16 mouse cellular contexts compared by ENCODE assay signal in the genomic region with DNA sequence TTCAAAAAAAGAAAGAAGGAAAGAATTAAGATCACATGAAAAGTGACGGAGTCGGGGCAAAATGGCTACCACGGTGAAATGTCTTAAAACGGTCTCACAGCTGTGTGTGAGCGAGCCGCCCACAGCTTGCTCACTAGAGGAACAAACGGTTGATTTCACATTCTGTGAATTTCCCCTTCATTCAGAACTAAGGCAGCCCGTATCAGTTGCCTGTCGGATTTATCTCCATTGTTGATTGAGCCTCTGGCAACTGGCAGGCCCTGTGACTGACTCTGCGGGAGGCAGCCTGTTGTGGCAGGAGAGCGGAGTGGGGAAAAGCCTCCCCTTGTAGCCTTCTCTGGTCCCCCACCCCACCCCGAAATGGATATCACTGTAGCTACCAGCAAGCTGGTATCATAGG. TPM values are rescaled to one million over a fixed set of nuclear protein-coding genes. Genes with fewer than 3 reads are reported as not detected.
DNase-seq lines count a peak whose midpoint lies in the region; ATAC-seq and TF ChIP-seq lines count a peak whose summit lies in the region.
"Had no signal": no experiment of that assay in that cellular context is flagged by ENCODE, and none has a peak within 500 bp of the region (broad histone marks: within the 10 kb centered on the region; RNA-seq: fewer than 3 reads in every experiment).

No protein-coding gene starts in this region.

- H3K27ac ChIP-seq in heart, embryonic 13.5 days (replicated peaks), result no peak overlapping the region
- peak overlapping the region; percentile 50 for H3K27ac ChIP-seq in midbrain, embryonic 10.5 days (replicated peaks)
- H3K27ac ChIP-seq in midbrain, embryonic 16.5 days (ENCODE audit: low read length), result no peak overlapping the region
- H3K27ac ChIP-seq in forebrain, postnatal 0 days (ENCODE audit: low read depth, low read length), result no peak overlapping the region
- H3K27ac ChIP-seq in midbrain, embryonic 15.5 days, result 0 out of 2 replicates have a peak overlapping the region, but pooled peaks have one; percentile 17
- H3K27ac ChIP-seq: kidney, postnatal 0 days; limb, embryonic 10.5 days; liver, embryonic 15.5 days had no signal

- no peak for ATAC-seq in heart, embryonic 13.5 days (ENCODE audit: extremely low read depth, insufficient number of reproducible peaks, low FRiP score, low TSS enrichment)
- no peak for ATAC-seq in midbrain, embryonic 16.5 days
- ATAC-seq in forebrain, postnatal 0 days, result peak; percentile 32; the same call in 1 of the 2 replicates
- ATAC-seq in midbrain, embryonic 15.5 days (replicated peaks), result no peak
- no peak for ATAC-seq in granulocyte monocyte progenitor cell, adult 5-6 weeks (replicated peaks; ENCODE audit: poor library complexity, severe bottlenecking)
- ATAC-seq: inflammation-experienced regulatory T-cells, adult 6 months had no signal

- H3K4me1 ChIP-seq in heart, embryonic 13.5 days, result peaks cover 7% of the 10 kb centered on the region
- H3K4me1 ChIP-seq in midbrain, embryonic 10.5 days, result peaks cover 46% of the 10 kb centered on the region
- H3K4me1 ChIP-seq in midbrain, embryonic 16.5 days (ENCODE audit: control insufficient read depth, insufficient read depth, low read length), result peaks cover 15% of the 10 kb centered on the region; the same call in 1 of the 2 replicates
- H3K4me1 ChIP-seq in forebrain, postnatal 0 days (ENCODE audit: insufficient read depth), result 0 out of 2 replicates have a peak, but pooled peaks cover 4% of the 10 kb centered on the region
- peaks cover 23% of the 10 kb centered on the region for H3K4me1 ChIP-seq in midbrain, embryonic 15.5 days
- H3K4me1 ChIP-seq: liver, embryonic 15.5 days had no signal

- H3K4me3 ChIP-seq in heart, embryonic 13.5 days, result no peak overlapping the region
- H3K4me3 ChIP-seq in midbrain, embryonic 10.5 days, result 0 out of 2 replicates have a peak overlapping the region, but pooled peaks have one; percentile 16
- no peak overlapping the region for H3K4me3 ChIP-seq in midbrain, embryonic 16.5 days (ENCODE audit: low read depth, low read length)
- no peak overlapping the region for H3K4me3 ChIP-seq in forebrain, postnatal 0 days (ENCODE audit: low read depth, low read length)
- H3K4me3 ChIP-seq in midbrain, embryonic 15.5 days, result no peak overlapping the region
- H3K4me3 ChIP-seq: erythroblast, embryonic 14.5 days; limb, embryonic 10.5 days; liver, embryonic 15.5 days had no signal

- 13% methylated on average over 12 of the region's 12 CpGs for WGBS in heart, embryonic 13.5 days
- 19% methylated on average over 12 of the region's 12 CpGs for WGBS in midbrain, embryonic 10.5 days
- WGBS in midbrain, embryonic 16.5 days, result 14% methylated on average over 12 of the region's 12 CpGs
- WGBS in forebrain, postnatal 0 days, result 11% methylated on average over 12 of the region's 12 CpGs
- WGBS in midbrain, embryonic 15.5 days, result 17% methylated on average over 12 of the region's 12 CpGs

- H3K9ac ChIP-seq in heart, embryonic 13.5 days, result no peak overlapping the region
- H3K9ac ChIP-seq in midbrain, embryonic 16.5 days (ENCODE audit: low read depth, low read length), result no peak overlapping the region
- H3K9ac ChIP-seq in forebrain, postnatal 0 days, result no peak overlapping the region
- H3K9ac ChIP-seq in midbrain, embryonic 15.5 days, result no peak overlapping the region
- H3K9ac ChIP-seq: liver, embryonic 15.5 days had no signal

- peaks cover 76% of the 10 kb centered on the region for H3K27me3 ChIP-seq in heart, embryonic 13.5 days (replicated peaks)
- peaks cover 55% of the 10 kb centered on the region for H3K27me3 ChIP-seq in midbrain, embryonic 10.5 days (ENCODE audit: low read depth, poor library complexity, severe bottlenecking)
- H3K27me3 ChIP-seq in midbrain, embryonic 16.5 days (ENCODE audit: control insufficient read depth, insufficient read depth, low read depth, low read length), result peaks cover 3% of the 10 kb centered on the region; the same call in 1 of the 2 replicates
- 0 out of 2 replicates have a peak, but pooled peaks cover 7% of the 10 kb centered on the region for H3K27me3 ChIP-seq in forebrain, postnatal 0 days (ENCODE audit: insufficient read depth, low read length)
- H3K27me3 ChIP-seq in midbrain, embryonic 15.5 days (replicated peaks), result peaks cover 7% of the 10 kb centered on the region; the same call in 1 of the 2 replicates

- H3K36me3 ChIP-seq in heart, embryonic 13.5 days, result no peaks in the 10 kb centered on the region
- no peaks in the 10 kb centered on the region for H3K36me3 ChIP-seq in midbrain, embryonic 10.5 days
- no peaks in the 10 kb centered on the region for H3K36me3 ChIP-seq in midbrain, embryonic 16.5 days (ENCODE audit: control insufficient read depth, insufficient read depth, low read length)
- H3K36me3 ChIP-seq in forebrain, postnatal 0 days (ENCODE audit: insufficient read depth), result no peaks in the 10 kb centered on the region
- H3K36me3 ChIP-seq in midbrain, embryonic 15.5 days (replicated peaks), result no peaks in the 10 kb centered on the region
- H3K36me3 ChIP-seq: limb, embryonic 10.5 days; liver, embryonic 15.5 days had no signal

- DNase-seq in heart, adult 18-20 months, result no peak
- peak; percentile 39 for DNase-seq in midbrain, embryonic 10.5 days (ENCODE audit: low spot score)
- DNase-seq in forebrain, postnatal 0 days, result no peak
- DNase-seq: adrenal gland, postnatal 25 days; gastrocnemius, postnatal 25 days; lung, postnatal 4 days had no signal

- peaks cover 8% of the 10 kb centered on the region for H3K9me3 ChIP-seq in heart, embryonic 13.5 days
- no peaks in the 10 kb centered on the region for H3K9me3 ChIP-seq in midbrain, embryonic 10.5 days (replicated peaks)
- no peaks in the 10 kb centered on the region for H3K9me3 ChIP-seq in midbrain, embryonic 16.5 days (replicated peaks; ENCODE audit: control insufficient read depth, low read length, poor library complexity, severe bottlenecking)
- H3K9me3 ChIP-seq in forebrain, postnatal 0 days (ENCODE audit: low read length), result no peaks in the 10 kb centered on the region
- H3K9me3 ChIP-seq in midbrain, embryonic 15.5 days, result no peaks in the 10 kb centered on the region
- H3K9me3 ChIP-seq: limb, embryonic 10.5 days; liver, embryonic 15.5 days had no signal

- peak overlapping the region; percentile 16 for H3K4me2 ChIP-seq in heart, embryonic 13.5 days
- H3K4me2 ChIP-seq in midbrain, embryonic 16.5 days (ENCODE audit: low read length), result no peak overlapping the region
- no peak overlapping the region for H3K4me2 ChIP-seq in forebrain, postnatal 0 days (ENCODE audit: low read depth)
- no peak overlapping the region for H3K4me2 ChIP-seq in midbrain, embryonic 15.5 days
- H3K4me2 ChIP-seq: liver, embryonic 15.5 days had no signal

- no peak for TF ChIP-seq CTCF in forebrain, postnatal 0 days (IDR thresholded peaks at IDR 0.05; ENCODE audit: low read depth)

RNA-seq across cellular contexts. Expression of a gene that starts 10.6 kb away (rescaled TPM):
- 0.32 and 0.43 TPM in 2 replicates for polyA plus RNA-seq in heart, embryonic 13.5 days (2015; fragmentation: Nextera tagmentation; extraction: Ambion mirVana)
- under 1 TPM; 0.67 to 0.75 TPM for total RNA-seq in heart, adult 18-20 months (2021)
- 12.3 and 15.7 TPM in 2 replicates for polyA plus RNA-seq in midbrain, embryonic 10.5 days (2016; fragmentation: Nextera tagmentation; extraction: Ambion mirVana)
- polyA plus RNA-seq in midbrain, embryonic 16.5 days (2015; fragmentation: Nextera tagmentation; extraction: Ambion mirVana), result 3.9 and 4.0 TPM in 2 replicates
- 6.2 and 11.0 TPM in 2 replicates for total RNA-seq in forebrain, postnatal 0 days (2014; rRNA removed)
- polyA plus RNA-seq in forebrain, postnatal 0 days (2015; fragmentation: Nextera tagmentation; extraction: Ambion mirVana), result 1.9 and 2.5 TPM in 2 replicates
- polyA plus RNA-seq in midbrain, embryonic 15.5 days (2015; fragmentation: Nextera tagmentation; extraction: Ambion mirVana), result 6.2 and 6.8 TPM in 2 replicates
- total RNA-seq in granulocyte monocyte progenitor cell, adult 5-6 weeks (2014; fragmentation: Nextera tagmentation), result not detected in 2 replicates
- not detected in 2 replicates for total RNA-seq in granulocyte monocyte progenitor cell, adult 5-6 weeks (2017)
- polyA plus RNA-seq: erythroblast, embryonic 14.5 days; inflammation-experienced regulatory T-cells, adult 6 months; liver, embryonic 15.5 days had no signal

RNA-seq across cellular contexts. Expression of a gene that starts 30.6 kb away (rescaled TPM):
- polyA plus RNA-seq in heart, embryonic 13.5 days (2015; fragmentation: Nextera tagmentation; extraction: Ambion mirVana), result 0.08 TPM in 1 of 2 replicates, not detected in the other
- not detected for total RNA-seq in heart, adult 18-20 months (2021)
- 1.2 and 1.5 TPM in 2 replicates for polyA plus RNA-seq in midbrain, embryonic 10.5 days (2016; fragmentation: Nextera tagmentation; extraction: Ambion mirVana)
- 16.4 and 20.9 TPM in 2 replicates for polyA plus RNA-seq in midbrain, embryonic 16.5 days (2015; fragmentation: Nextera tagmentation; extraction: Ambion mirVana)
- total RNA-seq in forebrain, postnatal 0 days (2014; rRNA removed), result 8.9 and 12.7 TPM in 2 replicates
- polyA plus RNA-seq in forebrain, postnatal 0 days (2015; fragmentation: Nextera tagmentation; extraction: Ambion mirVana), result 5.7 and 8.5 TPM in 2 replicates
- 19.6 and 20.2 TPM in 2 replicates for polyA plus RNA-seq in midbrain, embryonic 15.5 days (2015; fragmentation: Nextera tagmentation; extraction: Ambion mirVana)
- not detected in 2 replicates for total RNA-seq in granulocyte monocyte progenitor cell, adult 5-6 weeks (2014; fragmentation: Nextera tagmentation)
- total RNA-seq in granulocyte monocyte progenitor cell, adult 5-6 weeks (2017), result not detected in 2 replicates
- total RNA-seq: gastrocnemius, postnatal 25 days had no signal
- polyA plus RNA-seq: erythroblast, embryonic 14.5 days; heart, postnatal 0 days; liver, embryonic 15.5 days had no signal

Comparison
In these comparisons a context has a peak if more than half of its experiments do, and no peak if none do; other contexts are left out.
1. H3K27ac ChIP-seq: peak in midbrain, embryonic 10.5 days (single experiment) and midbrain, embryonic 15.5 days (single experiment); none in heart, embryonic 13.5 days (single experiment), midbrain, embryonic 16.5 days (single experiment) and forebrain, postnatal 0 days (single experiment).